ENCODE assay signal across 8 mouse cellular contexts in the genomic region with DNA sequence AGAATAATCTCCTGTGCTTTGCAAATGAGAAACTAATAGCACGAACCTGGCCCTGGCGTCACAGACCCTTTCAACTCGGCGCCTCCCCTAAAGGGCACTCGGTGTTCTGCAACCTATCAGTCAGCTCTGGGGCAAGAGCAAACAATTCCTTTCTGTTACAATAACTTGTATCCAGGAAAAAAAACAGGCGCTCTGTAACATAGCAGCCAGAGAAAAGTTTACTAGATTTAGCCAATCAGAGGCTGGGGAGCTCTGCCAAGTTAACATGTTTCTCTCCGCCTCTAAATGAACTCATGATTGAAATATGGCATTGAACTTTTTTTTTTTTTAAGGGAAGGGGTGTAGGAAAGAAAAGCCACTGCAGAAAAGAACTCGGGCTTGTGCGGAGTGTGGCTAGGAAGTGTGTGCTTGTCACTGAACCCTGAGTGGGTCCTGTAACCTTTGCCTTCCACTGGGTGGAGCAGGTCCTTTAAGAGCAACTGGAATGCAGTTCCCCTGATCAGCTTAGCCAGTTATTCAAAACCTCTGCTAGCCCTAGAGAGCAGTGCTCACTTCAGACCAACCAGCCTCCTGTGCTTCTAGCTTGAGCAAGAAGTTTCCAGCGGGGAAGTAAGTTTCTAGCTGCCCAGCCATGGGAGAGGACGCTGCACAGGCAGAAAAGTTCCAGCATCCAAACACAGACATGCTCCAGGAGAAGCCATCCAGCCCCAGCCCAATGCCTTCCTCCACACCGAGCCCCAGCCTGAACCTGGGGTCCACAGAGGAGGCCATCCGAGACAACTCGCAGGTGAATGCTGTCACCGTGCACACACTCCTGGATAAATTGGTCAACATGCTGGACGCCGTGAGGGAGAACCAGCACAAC. TPM values are rescaled to one million over a fixed set of nuclear protein-coding genes. Genes with fewer than 3 reads are reported as not detected.
DNase-seq lines count a peak whose midpoint lies in the region; ATAC-seq lines count a peak whose summit lies in the region.

A gene (plus strand): TSS at position 372 of the 865 bp plus-strand sequence.

- H3K27me3 ChIP-seq in lung, embryonic 16.5 days (ENCODE audit: control insufficient read depth, insufficient read depth, low read depth, low read length): no peaks in the 10 kb centered on the region

- DNase-seq in Muller cell, postnatal 12 days (ENCODE audit: inconsistent ontology term): peak; percentile 88
- DNase-seq in gonadal fat pad, adult 2 months (ENCODE audit: low read depth): peak; percentile 41
- peak; percentile 69 for DNase-seq in kidney, adult 18-20 months
- peak; percentile 59 for DNase-seq in testis, postnatal 10 days (ENCODE audit: low spot score)
- DNase-seq in right cerebral cortex, postnatal 36 days (ENCODE audit: low spot score in 2 of 2): no peak
- DNase-seq in cerebellum, adult 9-10 months: no peak

- ATAC-seq in lung, embryonic 16.5 days (ENCODE audit: low read depth): peak; percentile 91

- no peaks in the 10 kb centered on the region for H3K9me3 ChIP-seq in lung, embryonic 16.5 days (ENCODE audit: control insufficient read depth, low read length)

- peak within 1 kb of the TSS; percentile 63 for H3K4me2 ChIP-seq in lung, embryonic 16.5 days (ENCODE audit: low read depth, low read length)

- H3K4me1 ChIP-seq in brown adipose tissue, adult 24 weeks (ENCODE audit: control insufficient read depth, insufficient read depth, insufficient read length, low read length): 0 out of 2 replicates have a peak, but pooled peaks cover 4% of the 10 kb centered on the region
- H3K4me1 ChIP-seq in lung, embryonic 16.5 days (replicated peaks; ENCODE audit: control insufficient read depth, insufficient read depth, low read length): peaks cover 23% of the 10 kb centered on the region

- 13% methylated on average over 17 of the region's 17 CpGs for WGBS in lung, embryonic 16.5 days

- H3K27ac ChIP-seq in brown adipose tissue, adult 24 weeks (replicated peaks; ENCODE audit: low read depth, low read length): peak within 1 kb of the TSS; percentile 98
- peak within 1 kb of the TSS; percentile 98 for H3K27ac ChIP-seq in lung, embryonic 16.5 days (ENCODE audit: low read length)

- H3K36me3 ChIP-seq in lung, embryonic 16.5 days (ENCODE audit: control insufficient read depth, insufficient read depth, low read length): no peaks in the 10 kb centered on the region

- H3K9ac ChIP-seq in lung, embryonic 16.5 days (ENCODE audit: low read length): peak within 1 kb of the TSS; percentile 84

- peak within 1 kb of the TSS; percentile 89 for H3K4me3 ChIP-seq in brown adipose tissue, adult 24 weeks (ENCODE audit: insufficient read depth, low read depth, low read length)
- peak within 1 kb of the TSS; percentile 59 for H3K4me3 ChIP-seq in lung, embryonic 16.5 days (ENCODE audit: low read length)

RNA-seq across cellular contexts. Expression of the gene that starts here (rescaled TPM):
- polyA plus RNA-seq in brown adipose tissue, adult 24 weeks (2012; ENCODE audit: insufficient read depth, insufficient read length, missing spikeins): 104 and 140 TPM in 2 replicates
- polyA plus RNA-seq in gonadal fat pad, adult 2 months (2012; rRNA removed): 109 and 162 TPM in 2 replicates
- polyA plus RNA-seq in lung, embryonic 16.5 days (2015; fragmentation: Nextera tagmentation; extraction: Ambion mirVana): 176 and 185 TPM in 2 replicates

Comparison
In these comparisons a context has a peak if more than half of its experiments do, and no peak if none do; other contexts are left out.
1. DNase-seq: peak in Muller cell, postnatal 12 days (single experiment), gonadal fat pad, adult 2 months (single experiment), kidney, adult 18-20 months (single experiment) and testis, postnatal 10 days (single experiment); none in right cerebral cortex, postnatal 36 days (0 of 2) and cerebellum, adult 9-10 months (single experiment).